In genomic region chr9:104001921-104002859, GRCm38 (mm10) we compare ENCODE assay signal across 7 mouse cellular contexts. TPM values are rescaled to one million over a fixed set of nuclear protein-coding genes. Genes with fewer than 3 reads are reported as not detected.
DNase-seq lines count a peak whose midpoint lies in the region; ATAC-seq lines count a peak whose summit lies in the region.

Gene Nphp3, plus strand, starts transcription at chr9:104002544.

- H3K27ac ChIP-seq in embryonic facial prominence, embryonic 11.5 days (replicated peaks; ENCODE audit: low read depth, low read length) = peak within 1 kb of the TSS; percentile 56
- peak within 1 kb of the TSS; percentile 89 for H3K27ac ChIP-seq in limb, embryonic 10.5 days
- peak within 1 kb of the TSS; percentile 78 for H3K27ac ChIP-seq in midbrain, embryonic 13.5 days

- peak; percentile 100 for DNase-seq in adrenal gland, postnatal 14 days
- DNase-seq in embryonic facial prominence, embryonic 11.5 days (ENCODE audit: low spot score) = peak; percentile 99
- peak; percentile 100 for DNase-seq in kidney, adult 11 months
- peak; percentile 97 for DNase-seq in limb, embryonic 10.5 days (ENCODE audit: low spot score)
- DNase-seq in spleen, adult 12 weeks (ENCODE audit: low spot score) = peak; percentile 91

- no peaks in the 10 kb centered on the region for H3K4me1 ChIP-seq in embryonic facial prominence, embryonic 11.5 days (ENCODE audit: control insufficient read depth, insufficient read depth, low read length)
- H3K4me1 ChIP-seq in limb, embryonic 10.5 days = peaks cover 12% of the 10 kb centered on the region
- peaks cover 19% of the 10 kb centered on the region for H3K4me1 ChIP-seq in midbrain, embryonic 13.5 days (replicated peaks)

- peak within 1 kb of the TSS; percentile 61 for H3K9ac ChIP-seq in embryonic facial prominence, embryonic 11.5 days (replicated peaks; ENCODE audit: low read length)
- peak within 1 kb of the TSS; percentile 65 for H3K9ac ChIP-seq in midbrain, embryonic 13.5 days (replicated peaks)

- H3K4me2 ChIP-seq in embryonic facial prominence, embryonic 11.5 days (ENCODE audit: low read depth, low read length) = peak within 1 kb of the TSS; percentile 67
- H3K4me2 ChIP-seq in midbrain, embryonic 13.5 days (replicated peaks) = peak within 1 kb of the TSS; percentile 70

- H3K27me3 ChIP-seq in embryonic facial prominence, embryonic 11.5 days (ENCODE audit: control insufficient read depth, insufficient read depth, low read length) = no peaks in the 10 kb centered on the region
- H3K27me3 ChIP-seq in limb, embryonic 10.5 days (ENCODE audit: low read depth, poor library complexity, severe bottlenecking) = 0 out of 2 replicates have a peak, but pooled peaks cover 4% of the 10 kb centered on the region
- peaks cover 13% of the 10 kb centered on the region for H3K27me3 ChIP-seq in midbrain, embryonic 13.5 days

- 1% methylated on average over 55 of the region's 55 CpGs for WGBS in embryonic facial prominence, embryonic 11.5 days
- WGBS in limb, embryonic 10.5 days = 1% methylated on average over 55 of the region's 55 CpGs
- 2% methylated on average over 55 of the region's 55 CpGs for WGBS in midbrain, embryonic 13.5 days

- ATAC-seq in embryonic facial prominence, embryonic 11.5 days (replicated peaks; ENCODE audit: insufficient number of reproducible peaks, low FRiP score, low TSS enrichment, low read depth) = peak; percentile 98
- peak; percentile 90 for ATAC-seq in granulocyte monocyte progenitor cell, adult 5-6 weeks (replicated peaks; ENCODE audit: poor library complexity, severe bottlenecking)
- ATAC-seq in midbrain, embryonic 13.5 days = peak; percentile 96

- no peaks in the 10 kb centered on the region for H3K9me3 ChIP-seq in embryonic facial prominence, embryonic 11.5 days (replicated peaks; ENCODE audit: control insufficient read depth, low read length)
- H3K9me3 ChIP-seq in limb, embryonic 10.5 days (replicated peaks) = no peaks in the 10 kb centered on the region
- H3K9me3 ChIP-seq in midbrain, embryonic 13.5 days = no peaks in the 10 kb centered on the region

- peak within 1 kb of the TSS; percentile 67 for H3K4me3 ChIP-seq in embryonic facial prominence, embryonic 11.5 days (ENCODE audit: low read depth, low read length)
- H3K4me3 ChIP-seq in limb, embryonic 10.5 days = peak within 1 kb of the TSS; percentile 86
- H3K4me3 ChIP-seq in midbrain, embryonic 13.5 days (replicated peaks) = peak within 1 kb of the TSS; percentile 56

- no peaks in the 10 kb centered on the region for H3K36me3 ChIP-seq in embryonic facial prominence, embryonic 11.5 days (replicated peaks; ENCODE audit: control insufficient read depth, insufficient read depth, low read depth, low read length)
- peaks cover 10% of the 10 kb centered on the region for H3K36me3 ChIP-seq in limb, embryonic 10.5 days
- H3K36me3 ChIP-seq in midbrain, embryonic 13.5 days = no peaks in the 10 kb centered on the region

RNA-seq across cellular contexts. Expression of gene Nphp3, which starts in this region (rescaled TPM):
- total RNA-seq in adrenal gland, postnatal 14 days (2021) = 3.0 and 4.7 TPM in 2 replicates
- polyA plus RNA-seq in embryonic facial prominence, embryonic 11.5 days (2014; fragmentation: Nextera tagmentation; extraction: Ambion mirVana) = 4.0 and 4.7 TPM in 2 replicates
- total RNA-seq in granulocyte monocyte progenitor cell, adult 5-6 weeks (2014; fragmentation: Nextera tagmentation) = 6.7 and 10.2 TPM in 2 replicates
- total RNA-seq in granulocyte monocyte progenitor cell, adult 5-6 weeks (2017) = 4.2 and 4.3 TPM in 2 replicates
- 3.8 and 3.9 TPM in 2 replicates for polyA plus RNA-seq in limb, embryonic 10.5 days (2016; fragmentation: Nextera tagmentation; extraction: Ambion mirVana)
- polyA plus RNA-seq in midbrain, embryonic 13.5 days (2015; fragmentation: Nextera tagmentation; extraction: Ambion mirVana) = 2.8 and 3.3 TPM in 2 replicates

Comparison
In these comparisons a context has a peak if more than half of its experiments do, and no peak if none do; other contexts are left out.
1. Peak in every context shown above with its lines: DNase-seq, ATAC-seq, H3K4me3 ChIP-seq and H3K27ac ChIP-seq.